In genomic region chr2:25008250-25008649, GRCm38 (mm10) we compare ENCODE assay signal across 14 mouse cellular contexts. TPM values are rescaled to one million over a fixed set of nuclear protein-coding genes. Genes with fewer than 3 reads are reported as not detected.
DNase-seq lines count a peak whose midpoint lies in the region; ATAC-seq and TF ChIP-seq lines count a peak whose summit lies in the region.
"Had no signal": no experiment of that assay in that cellular context is flagged by ENCODE, and none has a peak within 500 bp of the region (broad histone marks: within the 10 kb centered on the region; RNA-seq: fewer than 3 reads in every experiment).

No protein-coding gene starts in this region.

- H3K4me1 ChIP-seq in CH12.LX (ENCODE audit: control insufficient read depth in 1 of 2, insufficient read depth in 2 of 2), result no peaks in the 10 kb centered on the region
- H3K4me1 ChIP-seq in forebrain, embryonic 15.5 days, result no peaks in the 10 kb centered on the region
- no peaks in the 10 kb centered on the region for H3K4me1 ChIP-seq in forebrain, embryonic 12.5 days

- no peak overlapping the region for H3K4me3 ChIP-seq in layer of hippocampus, adult 2 months
- H3K4me3 ChIP-seq in CH12.LX (replicated peaks in 1 of 3; ENCODE audit: low read depth in 2 of 3, low read length in 2 of 3, poor library complexity in 1 of 3), result no peak overlapping the region
- H3K4me3 ChIP-seq in forebrain, embryonic 15.5 days, result no peak overlapping the region
- H3K4me3 ChIP-seq in forebrain, embryonic 12.5 days (replicated peaks), result no peak overlapping the region
- H3K4me3 ChIP-seq: midbrain, embryonic 10.5 days had no signal

- no peak overlapping the region for H3K4me2 ChIP-seq in CH12.LX (ENCODE audit: insufficient read depth, low read depth, poor library complexity, severe bottlenecking)
- H3K4me2 ChIP-seq in forebrain, embryonic 15.5 days (replicated peaks), result no peak overlapping the region
- no peak overlapping the region for H3K4me2 ChIP-seq in forebrain, embryonic 12.5 days

- TF ChIP-seq POLR2A in CH12.LX (IDR thresholded peaks at IDR 0.05; ENCODE audit: low read depth, low read length), result no peak

- no peaks in the 10 kb centered on the region for H3K79me2 ChIP-seq in CH12.LX (replicated peaks; ENCODE audit: control insufficient read depth, extremely low read depth, insufficient read depth, poor library complexity, severe bottlenecking)

- peaks cover 18 to 55% of the 10 kb centered on the region in 2 experiments for H3K36me3 ChIP-seq in CH12.LX (replicated peaks in 1 of 2; ENCODE audit: control insufficient read depth in 1 of 2, insufficient read depth in 1 of 2, low read length in 1 of 2)
- H3K36me3 ChIP-seq in forebrain, embryonic 15.5 days, result no peaks in the 10 kb centered on the region
- H3K36me3 ChIP-seq in forebrain, embryonic 12.5 days (replicated peaks), result no peaks in the 10 kb centered on the region
- H3K36me3 ChIP-seq: midbrain, embryonic 10.5 days had no signal

- H3K27me3 ChIP-seq in CH12.LX (replicated peaks), result no peaks in the 10 kb centered on the region
- no peaks in the 10 kb centered on the region for H3K27me3 ChIP-seq in forebrain, embryonic 15.5 days
- no peaks in the 10 kb centered on the region for H3K27me3 ChIP-seq in forebrain, embryonic 12.5 days

- no peak overlapping the region for H3K27ac ChIP-seq in layer of hippocampus, adult 2 months
- no peak overlapping the region for H3K27ac ChIP-seq in CH12.LX (ENCODE audit: insufficient read depth, low read depth)
- no peak overlapping the region for H3K27ac ChIP-seq in forebrain, embryonic 15.5 days (replicated peaks)
- H3K27ac ChIP-seq in forebrain, embryonic 12.5 days, result no peak overlapping the region
- H3K27ac ChIP-seq: midbrain, embryonic 10.5 days had no signal

- DNase-seq in layer of hippocampus, adult 2 months (ENCODE audit: low spot score in 2 of 2), result no peak
- no peak for DNase-seq in layer of hippocampus, postnatal 10 days (ENCODE audit: low spot score in 2 of 2)
- peak; percentile 7 for DNase-seq in CH12.LX (ENCODE audit: extremely low read depth)
- peak; percentile 26 for DNase-seq in c-Kit-positive CD71-positive TER-119-positive erythroid progenitor cells, embryonic 14.5 days (ENCODE audit: low spot score)
- peak; percentile 39 for DNase-seq in thymus, postnatal 0 days (ENCODE audit: low spot score)
- DNase-seq in frontal cortex, postnatal 10 days (ENCODE audit: low spot score in 2 of 2), result no peak
- DNase-seq: adrenal gland, adult 8-10 months; cerebellum, adult 11-12 months; embryo, embryonic 11 days; heart, postnatal 14 days; lung, adult 18-20 months had no signal

- no peak overlapping the region for H3K9ac ChIP-seq in CH12.LX (ENCODE audit: insufficient read depth, low read depth)
- H3K9ac ChIP-seq in forebrain, embryonic 15.5 days (replicated peaks), result no peak overlapping the region
- no peak overlapping the region for H3K9ac ChIP-seq in forebrain, embryonic 12.5 days

- no peak for TF ChIP-seq EP300 in CH12.LX (IDR thresholded peaks at IDR 0.05; ENCODE audit: low read length)

- H3K9me3 ChIP-seq in CH12.LX (replicated peaks; ENCODE audit: low read length), result no peaks in the 10 kb centered on the region
- H3K9me3 ChIP-seq in forebrain, embryonic 15.5 days, result no peaks in the 10 kb centered on the region
- H3K9me3 ChIP-seq in forebrain, embryonic 12.5 days, result no peaks in the 10 kb centered on the region
- H3K9me3 ChIP-seq: midbrain, embryonic 10.5 days had no signal

- in situ Hi-C loops in CH12.LX (cut with MboI; ENCODE audit: low pct_ligation_motif_present, low pct_unique_long_range_greater_than_20kb, low sequenced_read_pairs), result no loop called here

- peak; percentile 37 for TF ChIP-seq CTCF in layer of hippocampus, adult 2 months (conservative IDR thresholded peaks at IDR 0.05)
- peak; percentile 18 to 59; a peak in 2 of 4 replicates for TF ChIP-seq CTCF in CH12.LX (conservative IDR thresholded peaks at IDR 0.05 in 1 of 2, IDR thresholded peaks at IDR 0.05 in 1 of 2; ENCODE audit: low read depth in 2 of 2, low read length in 2 of 2)

- ATAC-seq in forebrain, embryonic 15.5 days (replicated peaks), result no peak
- no peak for ATAC-seq in forebrain, embryonic 12.5 days (ENCODE audit: low FRiP score)

- dilution Hi-C loops in CH12.LX (cut with MboI; ENCODE audit: extremely low pct_ligation_motif_present, extremely low pct_unique_long_range_greater_than_20kb, low sequenced_read_pairs), result no loop called here

- TF ChIP-seq RAD21 in CH12.LX (IDR thresholded peaks at IDR 0.05; ENCODE audit: low read depth, low read length), result peak; percentile 57

TF ChIP-seq in CH12.LX, 34 proteins besides CTCF, POLR2A, EP300 and RAD21:
- TF ChIP-seq USF2 (conservative IDR thresholded peaks at IDR 0.05; ENCODE audit: low read depth, low read length) (no peak), RCOR1 (conservative IDR thresholded peaks at IDR 0.05; ENCODE audit: low read depth, low read length) (no peak), MYC (IDR thresholded peaks at IDR 0.05; ENCODE audit: low read depth, low read length) (0 out of 2 replicates have a peak, but pooled peaks have one; percentile 37), BHLHE40 (IDR thresholded peaks at IDR 0.05; ENCODE audit: low read depth, low read length) (no peak), JUND (conservative IDR thresholded peaks at IDR 0.05; ENCODE audit: low read depth, low read length) (no peak), ELF1 (IDR thresholded peaks at IDR 0.05; ENCODE audit: low read depth, low read length) (no peak), UBTF (IDR thresholded peaks at IDR 0.05; ENCODE audit: low read depth, low read length) (no peak), MAX (IDR thresholded peaks at IDR 0.05; ENCODE audit: low read length) (no peak), MAZ (IDR thresholded peaks at IDR 0.05; ENCODE audit: low read depth, low read length) (no peak), MXI1 (IDR thresholded peaks at IDR 0.05; ENCODE audit: low read depth, low read length) (no peak), PAX5 (IDR thresholded peaks at IDR 0.05; ENCODE audit: low read length) (no peak), SMC3 (IDR thresholded peaks at IDR 0.05; ENCODE audit: low read depth, low read length) (peak; percentile 18), NRF1 (IDR thresholded peaks at IDR 0.05; ENCODE audit: low read depth, low read length) (no peak), SIN3A (IDR thresholded peaks at IDR 0.05; ENCODE audit: low read length) (no peak), ZNF384 (IDR thresholded peaks at IDR 0.05; ENCODE audit: low read depth, low read length) (no peak)

RNA-seq across cellular contexts. Expression of gene Pnpla7, which starts 32.4 kb away (rescaled TPM):
- 10 to 100 TPM; 30.7 to 31.4 TPM for total RNA-seq in layer of hippocampus, adult 2 months (2021)
- 10 to 100 TPM; 12.9 to 14.2 TPM for total RNA-seq in layer of hippocampus, postnatal 10 days (2021)
- total RNA-seq in CH12.LX (2012; rRNA removed) (26.1 and 26.3 TPM in 2 replicates), CH12.LX (2014; rRNA removed) (17.5 and 18.5 TPM in 2 replicates)
- 23.4 and 23.6 TPM in 2 replicates for polyA plus RNA-seq in CH12.LX (2012; ENCODE audit: insufficient read length, low read depth)
- 14.1 and 19.8 TPM in 2 replicates for polyA plus RNA-seq in thymus, postnatal 0 days (2015; fragmentation: Nextera tagmentation; extraction: Ambion mirVana)
- 3.8 and 4.0 TPM in 2 replicates for polyA plus RNA-seq in forebrain, embryonic 15.5 days (2015; fragmentation: Nextera tagmentation; extraction: Ambion mirVana)
- polyA plus RNA-seq in forebrain, embryonic 12.5 days (2016; fragmentation: Nextera tagmentation; extraction: Ambion mirVana), result 3.3 and 4.4 TPM in 2 replicates

RNA-seq across cellular contexts. Expression of gene Mrpl41, which starts 33.4 kb away (rescaled TPM):
- 10 to 100 TPM; 84.0 to 86.9 TPM for total RNA-seq in layer of hippocampus, adult 2 months (2021)
- total RNA-seq in layer of hippocampus, postnatal 10 days (2021), result 10 to 100 TPM; 84.9 to 94.6 TPM
- 58.3 and 77.3 TPM in 2 replicates for total RNA-seq in CH12.LX (2012; rRNA removed)
- 118 and 123 TPM in 2 replicates for total RNA-seq in CH12.LX (2014; rRNA removed)
- polyA plus RNA-seq in CH12.LX (2012; ENCODE audit: insufficient read length, low read depth), result 69.4 and 77.8 TPM in 2 replicates
- polyA plus RNA-seq in thymus, postnatal 0 days (2015; fragmentation: Nextera tagmentation; extraction: Ambion mirVana), result 175 and 188 TPM in 2 replicates
- polyA plus RNA-seq in forebrain, embryonic 15.5 days (2015; fragmentation: Nextera tagmentation; extraction: Ambion mirVana), result 149 and 159 TPM in 2 replicates
- 132 and 143 TPM in 2 replicates for polyA plus RNA-seq in forebrain, embryonic 12.5 days (2016; fragmentation: Nextera tagmentation; extraction: Ambion mirVana)

RNA-seq across cellular contexts. Expression of gene Nsmf, which starts 45.9 kb away (rescaled TPM):
- total RNA-seq in layer of hippocampus, adult 2 months (2021), result 1,000 to 10,000 TPM in 1 of 2 experiments, 100 to 1,000 TPM in 1; 975 to 1,037 TPM
- 100 to 1,000 TPM; 793 to 858 TPM for total RNA-seq in layer of hippocampus, postnatal 10 days (2021)
- total RNA-seq in CH12.LX (2012; rRNA removed) (11.4 and 11.7 TPM in 2 replicates), CH12.LX (2014; rRNA removed) (11.6 and 18.5 TPM in 2 replicates)
- 12.0 and 12.9 TPM in 2 replicates for polyA plus RNA-seq in CH12.LX (2012; ENCODE audit: insufficient read length, low read depth)
- polyA plus RNA-seq in thymus, postnatal 0 days (2015; fragmentation: Nextera tagmentation; extraction: Ambion mirVana), result 14.3 and 16.5 TPM in 2 replicates
- 194 and 209 TPM in 2 replicates for polyA plus RNA-seq in forebrain, embryonic 15.5 days (2015; fragmentation: Nextera tagmentation; extraction: Ambion mirVana)
- polyA plus RNA-seq in forebrain, embryonic 12.5 days (2016; fragmentation: Nextera tagmentation; extraction: Ambion mirVana), result 103 and 112 TPM in 2 replicates

RNA-seq across cellular contexts. Expression of gene Dph7, which starts 46.0 kb away (rescaled TPM):
- 10 to 100 TPM; 30.5 to 39.6 TPM for total RNA-seq in layer of hippocampus, adult 2 months (2021)
- 10 to 100 TPM; 24.9 to 29.5 TPM for total RNA-seq in layer of hippocampus, postnatal 10 days (2021)
- total RNA-seq in CH12.LX (2012; rRNA removed) (24.1 and 24.6 TPM in 2 replicates), CH12.LX (2014; rRNA removed) (23.4 and 25.4 TPM in 2 replicates)
- polyA plus RNA-seq in CH12.LX (2012; ENCODE audit: insufficient read length, low read depth), result 24.7 and 26.1 TPM in 2 replicates
- 25.1 and 27.9 TPM in 2 replicates for polyA plus RNA-seq in thymus, postnatal 0 days (2015; fragmentation: Nextera tagmentation; extraction: Ambion mirVana)
- polyA plus RNA-seq in forebrain, embryonic 15.5 days (2015; fragmentation: Nextera tagmentation; extraction: Ambion mirVana), result 42.7 and 44.7 TPM in 2 replicates
- polyA plus RNA-seq in forebrain, embryonic 12.5 days (2016; fragmentation: Nextera tagmentation; extraction: Ambion mirVana), result 31.2 and 34.1 TPM in 2 replicates

RNA-seq across cellular contexts. Expression of gene Zmynd19, which starts 58.7 kb away (rescaled TPM):
- 10 to 100 TPM; 35.0 to 36.2 TPM for total RNA-seq in layer of hippocampus, adult 2 months (2021)
- total RNA-seq in layer of hippocampus, postnatal 10 days (2021), result 10 to 100 TPM; 42.0 to 44.2 TPM
- 40.9 and 49.7 TPM in 2 replicates for total RNA-seq in CH12.LX (2012; rRNA removed)
- 41.6 and 44.6 TPM in 2 replicates for total RNA-seq in CH12.LX (2014; rRNA removed)
- 70.2 and 90.9 TPM in 2 replicates for polyA plus RNA-seq in CH12.LX (2012; ENCODE audit: insufficient read length, low read depth)
- 16.1 TPM in 2 replicates for polyA plus RNA-seq in thymus, postnatal 0 days (2015; fragmentation: Nextera tagmentation; extraction: Ambion mirVana)
- polyA plus RNA-seq in forebrain, embryonic 15.5 days (2015; fragmentation: Nextera tagmentation; extraction: Ambion mirVana), result 21.5 and 22.6 TPM in 2 replicates
- polyA plus RNA-seq in forebrain, embryonic 12.5 days (2016; fragmentation: Nextera tagmentation; extraction: Ambion mirVana), result 21.8 and 21.9 TPM in 2 replicates

Comparison
In these comparisons a context has a peak if more than half of its experiments do, and no peak if none do; other contexts are left out.
1. DNase-seq: peak in CH12.LX (single experiment), c-Kit-positive CD71-positive TER-119-positive erythroid progenitor cells, embryonic 14.5 days (single experiment) and thymus, postnatal 0 days (single experiment); none in layer of hippocampus, adult 2 months (0 of 2), layer of hippocampus, postnatal 10 days (0 of 2) and frontal cortex, postnatal 10 days (0 of 2).